Mouse (Mus musculus) frontal cortex, adult (tissue): ENCODE data around the gene Ptch1.
A peak's percentile ranks its signal among the peaks of the same experiment; 100 is the strongest.

ENCODE experiments used
- ATAC-seq: cut with Nextera tagmentation; 2 replicates; pipeline ENCODE4 v1.9.2; 2017; ENCODE audit warnings: mild to moderate bottlenecking, moderate library complexity, mixed read lengths; ENCODE audit not compliant: low TSS enrichment

Gene Ptch1

DNA sequence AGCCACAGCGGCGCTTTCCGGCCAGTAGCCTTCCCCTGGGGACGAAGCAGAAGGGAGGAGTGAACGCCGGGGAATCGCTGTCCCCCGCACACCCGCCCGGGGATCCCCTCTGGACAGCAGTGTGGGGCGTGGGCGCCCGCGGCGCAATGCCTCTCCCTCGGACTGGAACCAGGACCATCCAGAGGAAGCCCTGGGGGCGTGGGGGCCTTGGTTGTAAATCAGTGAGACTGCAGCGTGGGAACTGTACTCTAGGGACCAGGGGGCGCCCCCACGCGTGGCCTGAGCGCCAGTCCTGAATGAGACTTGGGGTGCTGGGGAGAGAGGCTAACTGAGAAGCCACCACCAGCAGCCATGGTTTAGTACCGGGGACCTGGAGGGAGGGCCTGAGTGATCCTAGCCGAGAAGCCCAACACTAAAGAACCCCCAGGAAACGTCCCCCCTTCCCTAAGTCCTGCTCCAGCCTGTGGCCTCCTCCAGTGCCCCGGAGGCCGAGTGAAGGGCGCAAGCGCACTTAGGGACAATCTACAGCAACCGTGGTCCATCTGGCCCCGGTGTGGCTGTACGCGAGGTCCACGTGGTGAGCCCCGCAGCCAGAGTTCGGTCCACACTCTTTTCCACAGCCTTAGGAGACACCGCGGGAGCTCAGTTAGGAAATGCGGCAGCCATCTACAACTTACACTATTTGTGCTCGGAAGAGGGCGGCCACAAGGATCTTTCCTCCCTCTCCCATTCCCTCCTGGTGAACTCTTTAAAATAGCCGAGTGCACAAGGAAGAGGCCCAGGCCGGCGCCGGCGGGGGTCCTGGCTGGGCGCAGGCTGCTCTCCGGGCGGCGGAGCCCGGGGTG is 9.4 kb downstream of the Ptch1 start:
- peak; percentile 5; the same call in 1 of the 2 replicates for ATAC-seq

DNA sequence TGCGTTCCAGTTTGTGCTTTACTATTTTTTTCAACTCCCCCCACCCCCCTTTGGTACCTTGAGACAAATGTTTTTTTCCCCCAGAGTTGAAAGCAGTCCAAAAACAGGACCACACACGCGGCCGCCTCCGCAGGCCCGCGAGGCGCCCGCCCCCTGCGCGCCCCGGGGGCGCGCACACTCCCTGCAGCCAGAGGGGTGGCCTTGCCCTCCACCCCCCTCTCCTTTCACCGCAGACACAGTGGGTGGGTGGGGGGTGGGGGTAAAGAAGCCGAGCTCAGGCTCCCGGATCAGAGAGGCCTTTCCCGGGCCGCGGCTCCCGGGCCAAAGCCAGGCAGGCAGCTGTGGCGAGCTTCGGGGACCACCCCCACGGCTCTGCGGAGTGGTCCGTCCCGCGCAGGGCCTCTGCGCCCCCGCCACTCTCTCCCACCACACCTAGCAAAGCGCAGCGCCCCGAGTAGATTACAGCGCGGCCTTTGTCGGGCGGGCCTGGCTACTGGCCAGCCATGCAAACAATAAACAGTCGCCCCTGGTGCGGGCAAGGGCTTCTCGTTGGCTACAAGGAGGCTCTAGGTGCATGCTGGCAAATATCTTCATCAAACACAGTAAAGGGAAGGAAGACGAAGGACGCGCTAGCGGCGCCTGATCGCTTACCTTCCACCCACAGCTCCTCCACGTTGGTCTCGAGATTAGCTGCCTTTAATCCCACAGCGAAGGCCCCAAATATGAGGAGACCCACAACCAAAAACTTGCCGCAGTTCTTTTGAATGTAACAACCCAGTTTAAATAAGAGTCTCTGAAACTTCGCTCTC is 10.2 kb downstream of the Ptch1 start:
- ATAC-seq, result 0 out of 2 replicates have a peak, but pooled peaks have one; percentile 9

DNA sequence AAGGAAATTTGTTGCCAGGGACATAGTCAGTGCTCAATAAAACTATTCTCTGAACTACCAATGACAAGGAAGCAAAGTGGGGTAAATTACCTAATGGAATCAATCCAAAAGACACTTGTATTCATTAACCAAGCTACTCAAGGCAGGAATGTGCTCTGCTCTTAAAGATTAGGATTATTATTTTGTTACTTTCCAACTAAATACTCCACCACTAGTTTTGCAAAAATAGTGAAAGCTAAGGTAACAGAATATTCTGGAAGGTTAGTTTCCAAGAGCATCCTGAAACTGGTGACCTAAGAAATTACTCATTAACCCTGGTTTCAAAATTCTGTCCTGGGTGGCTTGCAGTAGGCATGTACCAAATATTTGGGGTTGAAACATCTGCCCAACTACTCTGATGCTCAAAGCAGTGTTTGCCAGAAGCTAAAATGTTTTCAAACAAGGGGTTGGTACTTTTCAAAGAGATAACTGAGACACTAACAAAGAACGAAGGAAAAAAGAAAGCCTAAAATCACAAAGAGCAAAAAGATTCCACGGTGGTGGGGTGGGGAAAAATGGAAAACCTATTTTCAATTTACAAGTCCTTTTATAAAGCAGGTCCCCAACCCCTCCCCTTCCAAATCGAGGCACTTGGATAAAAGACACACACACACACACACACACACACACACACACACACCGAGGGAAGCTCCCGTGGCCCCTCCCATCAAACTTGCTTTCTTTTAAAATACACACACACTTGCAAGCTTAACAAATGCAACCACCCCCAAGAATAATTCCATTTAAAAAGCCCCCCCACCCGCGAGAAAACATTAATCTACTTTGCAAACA is 11.0 kb downstream of the Ptch1 start:
- no peak for ATAC-seq

DNA sequence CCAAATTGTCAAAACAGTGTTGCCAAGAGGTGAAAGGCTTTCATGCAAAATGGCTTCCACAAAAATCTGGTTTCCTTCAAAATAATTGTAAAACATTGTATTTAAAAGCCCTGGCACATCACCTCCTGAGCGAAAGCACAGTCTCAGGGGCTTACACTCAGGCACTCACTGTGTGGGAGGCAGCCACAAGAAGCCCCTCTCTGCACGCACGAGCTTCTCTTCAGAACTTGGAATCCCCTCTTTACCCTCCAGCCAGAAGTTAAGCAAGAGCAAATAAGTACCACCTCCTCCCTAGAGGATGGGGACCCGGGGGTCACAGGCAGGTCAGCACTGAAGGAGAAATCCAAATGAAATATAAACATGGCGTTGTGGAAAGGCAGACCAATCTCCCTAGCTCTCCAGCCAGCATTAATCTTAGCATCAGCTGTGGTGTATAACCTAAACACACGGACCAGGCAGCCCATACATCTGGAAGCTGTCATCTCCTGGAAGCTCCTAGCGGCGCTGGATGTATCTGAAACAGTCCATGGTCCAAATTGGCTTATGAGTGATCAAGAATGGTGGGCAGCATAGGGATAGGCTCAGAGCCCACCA is 15.0 kb downstream of the Ptch1 start:
- no peak for ATAC-seq

DNA sequence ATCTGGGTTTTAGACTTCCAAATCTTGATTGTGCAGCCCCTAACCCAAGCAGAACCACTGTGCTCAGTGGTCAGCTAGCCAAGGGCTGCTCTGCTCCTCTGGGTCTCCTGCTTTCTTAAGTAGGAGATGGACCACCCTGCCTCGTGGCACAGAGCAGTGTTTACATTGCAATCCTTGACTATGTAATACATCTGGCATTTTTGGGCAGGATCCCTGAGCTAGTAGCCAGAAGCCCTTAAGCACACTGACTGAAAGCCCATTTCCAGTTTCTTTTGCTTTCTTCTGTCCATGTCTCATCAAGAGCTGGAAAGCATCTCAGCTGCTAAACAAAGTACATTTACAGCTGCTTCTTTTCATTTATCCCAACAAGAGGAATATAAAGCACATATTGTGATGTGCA is 17.0 kb downstream of the Ptch1 start:
- no peak for ATAC-seq

DNA sequence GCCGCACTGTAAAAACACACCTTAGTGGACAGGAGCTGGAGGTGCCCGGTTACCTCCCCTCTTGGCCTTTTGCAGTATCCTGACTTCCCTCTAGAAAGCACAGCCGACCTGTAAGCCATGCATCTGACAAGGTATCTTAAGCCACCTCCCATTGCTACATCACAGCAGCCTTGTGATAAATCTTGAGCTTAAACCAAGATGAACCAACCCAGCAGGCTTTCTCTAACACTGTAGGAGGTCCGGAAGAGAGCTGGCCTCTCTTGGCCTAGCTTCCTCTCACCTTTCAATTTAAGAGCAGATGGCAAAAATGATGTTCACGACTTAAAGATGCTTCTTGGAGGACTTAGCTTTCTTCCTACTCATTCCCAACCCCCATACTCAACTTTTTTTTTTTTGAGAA is 17.5 kb downstream of the Ptch1 start:
- ATAC-seq, result no peak

DNA sequence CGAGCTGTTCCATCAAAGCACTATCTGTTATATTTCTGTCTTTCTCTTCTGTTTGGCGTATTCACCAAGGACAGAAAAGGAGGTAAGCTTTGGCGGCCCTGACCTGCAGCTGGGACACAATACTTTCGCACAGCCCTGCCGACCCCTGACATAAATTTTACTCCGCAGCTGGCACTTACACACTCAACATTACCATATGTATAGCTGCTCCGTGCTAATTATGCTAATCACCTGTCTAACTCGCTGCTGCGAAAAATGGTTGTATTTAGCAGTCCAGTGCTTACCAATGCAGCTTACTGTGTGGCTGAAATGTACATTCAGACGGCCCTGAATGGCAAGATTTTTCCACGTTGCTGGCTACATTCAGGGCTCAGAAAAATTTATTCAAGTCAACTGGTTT is 18.8 kb downstream of the Ptch1 start:
- no peak for ATAC-seq

DNA sequence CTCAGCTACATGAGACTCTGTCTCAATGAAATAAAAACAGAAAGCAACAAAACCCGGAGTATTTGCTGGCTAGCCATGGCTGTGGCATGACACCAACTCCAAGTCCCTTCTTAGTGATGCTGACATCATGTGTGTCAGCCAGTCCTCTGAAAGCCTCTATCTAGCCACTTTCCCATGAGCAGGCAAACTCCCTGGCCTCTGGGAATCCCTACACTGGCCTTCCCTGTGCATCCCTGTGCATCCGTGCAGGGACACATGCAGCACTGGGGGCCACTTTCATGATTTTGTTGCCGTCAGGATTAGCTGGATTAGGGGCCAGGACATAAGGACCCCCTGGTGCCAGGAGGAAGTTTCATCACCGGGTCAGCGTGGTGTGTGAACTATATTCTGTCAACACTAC is 20.0 kb downstream of the Ptch1 start:
- no peak for ATAC-seq

DNA sequence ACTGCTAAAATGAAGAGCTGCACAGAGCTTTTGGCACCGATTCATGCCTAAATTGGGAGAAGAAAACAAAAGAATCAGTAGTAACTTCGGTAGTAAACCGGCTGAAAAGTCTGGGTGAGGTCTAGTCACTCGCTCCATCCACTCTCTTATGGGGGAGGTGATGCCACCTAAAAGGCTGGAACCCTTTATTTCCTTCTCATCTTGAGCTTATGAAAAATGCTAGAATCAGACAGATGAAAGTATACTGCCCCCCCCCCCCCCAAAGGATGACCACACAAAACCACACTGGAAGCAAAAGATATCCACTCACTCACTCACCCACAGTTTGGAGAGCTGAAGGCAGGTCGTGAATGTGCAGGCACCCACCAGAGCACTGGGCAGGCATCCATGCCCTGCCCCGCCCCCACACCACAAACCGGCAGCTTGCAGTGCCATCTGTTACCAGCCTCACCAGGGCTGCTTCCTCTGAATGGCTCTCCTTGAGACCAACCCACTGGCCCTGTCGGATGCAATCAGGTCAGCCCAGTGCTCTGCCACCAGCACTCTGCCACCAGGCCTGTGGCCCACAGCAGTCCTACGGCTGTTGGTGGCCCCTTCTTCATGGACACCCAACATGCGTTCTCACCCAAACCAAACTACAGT is 21.0 kb downstream of the Ptch1 start:
- peak; percentile 86 for ATAC-seq

DNA sequence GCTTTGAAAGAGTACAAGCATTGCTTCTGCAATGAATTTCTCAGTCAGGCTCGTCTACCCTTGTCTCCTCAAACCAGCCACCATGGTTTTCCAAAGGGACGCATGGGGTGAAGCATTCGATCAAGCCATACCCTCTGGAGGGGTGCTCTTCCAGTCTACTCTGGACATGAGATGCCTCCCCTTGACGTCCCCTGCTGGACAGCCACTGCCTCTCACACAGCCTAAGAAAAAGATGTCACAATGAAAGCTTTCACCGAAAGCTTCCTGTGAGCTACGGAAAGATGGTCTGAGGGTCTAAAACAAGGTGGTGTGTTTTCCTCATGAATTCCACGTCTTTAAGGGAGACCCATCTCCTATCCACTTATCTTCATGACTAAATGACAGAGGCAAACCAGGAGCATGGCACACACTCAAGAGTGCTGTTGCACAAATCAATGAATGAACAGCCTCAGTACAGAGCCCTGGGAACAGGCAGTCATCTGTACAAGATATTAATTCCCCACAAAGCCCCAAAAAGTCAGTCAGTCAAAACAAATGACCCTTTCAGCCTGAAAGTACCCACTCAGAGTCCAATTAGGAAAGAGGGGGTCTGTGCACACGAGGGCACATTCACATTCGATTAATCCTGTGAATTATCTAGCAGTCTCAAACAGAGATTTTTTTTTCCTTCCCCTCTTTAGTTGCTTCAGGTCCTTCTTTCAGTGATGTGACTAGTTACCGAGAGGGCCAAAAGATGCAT is 21.7 kb downstream of the Ptch1 start:
- ATAC-seq, result no peak

DNA sequence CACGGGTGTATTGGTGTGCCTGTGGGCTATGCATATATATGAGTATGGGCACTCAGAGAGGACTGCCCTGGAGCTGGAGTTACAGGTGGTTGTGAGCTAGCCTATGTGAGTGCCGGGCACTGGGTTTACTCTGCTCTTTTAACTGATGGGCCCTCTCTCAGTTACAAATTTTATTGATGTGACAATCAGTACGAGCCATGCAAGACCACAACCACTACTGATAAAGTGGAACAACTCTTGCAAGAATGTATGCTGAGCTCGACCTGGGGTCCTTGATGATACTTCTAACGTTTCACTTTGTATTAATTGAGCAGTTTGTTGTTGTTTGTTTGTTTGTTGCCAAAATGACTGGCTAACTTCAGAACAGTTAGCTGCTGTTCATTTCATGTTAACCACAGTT is 23.0 kb downstream of the Ptch1 start:
- ATAC-seq, result no peak

DNA sequence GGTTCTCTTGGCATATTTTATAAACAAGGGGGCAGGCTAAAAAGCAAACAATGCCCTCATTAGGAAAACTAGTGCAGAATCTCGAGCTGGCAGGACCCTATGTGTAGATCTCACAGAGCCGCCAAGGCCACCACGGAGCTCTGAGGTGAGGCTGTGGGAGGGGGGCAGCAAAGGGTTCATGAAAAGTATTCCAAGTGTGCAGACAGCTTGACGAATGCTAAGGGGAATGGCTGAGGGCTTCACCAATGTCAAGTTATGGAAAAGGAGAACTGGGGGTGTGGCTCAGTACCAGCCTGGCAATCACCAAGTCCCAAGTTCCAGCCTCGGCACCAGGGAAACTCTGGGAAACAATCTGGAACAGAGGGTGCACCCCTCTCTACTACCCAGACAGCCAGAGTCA is 24.2 kb downstream of the Ptch1 start:
- ATAC-seq, result no peak

DNA sequence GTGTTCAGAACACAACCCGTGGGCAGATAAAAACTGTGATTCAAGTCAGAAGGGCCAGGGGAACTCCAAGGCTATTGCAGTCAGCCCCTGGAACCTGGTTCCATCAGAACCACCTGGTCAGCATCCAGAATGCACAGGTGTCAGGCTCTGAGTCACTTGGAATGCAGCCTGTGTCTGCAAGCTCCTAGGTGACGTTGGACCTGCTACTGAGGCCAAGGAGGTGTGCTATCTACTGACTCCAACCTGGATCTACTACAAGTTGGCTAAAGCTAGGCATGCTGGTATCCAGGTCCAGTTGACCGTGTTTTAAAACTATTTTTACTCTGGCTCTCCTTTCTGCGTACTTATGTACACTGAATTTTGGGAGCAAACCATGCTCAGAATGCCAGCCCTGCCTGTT is 24.8 kb downstream of the Ptch1 start:
- ATAC-seq, result no peak

DNA sequence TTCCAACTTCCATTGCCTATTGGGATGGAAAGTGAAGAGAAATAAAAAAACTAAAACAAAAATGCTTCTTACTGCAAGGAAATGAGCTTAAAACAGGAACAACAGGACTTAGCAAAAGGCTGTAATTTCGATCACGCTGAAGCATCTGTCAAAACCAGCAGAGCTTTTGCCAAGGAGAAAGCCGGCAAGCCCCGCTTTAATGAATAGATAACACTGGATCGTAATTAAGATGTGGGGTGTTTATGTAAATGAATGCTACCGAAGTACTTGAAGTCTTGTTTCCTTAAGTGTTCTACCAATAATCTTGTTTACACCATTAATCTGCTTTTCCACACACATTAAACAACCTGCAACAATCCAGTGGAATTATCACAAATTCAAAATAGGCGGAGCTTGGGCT is 28.1 kb downstream of the Ptch1 start:
- ATAC-seq, result no peak

DNA sequence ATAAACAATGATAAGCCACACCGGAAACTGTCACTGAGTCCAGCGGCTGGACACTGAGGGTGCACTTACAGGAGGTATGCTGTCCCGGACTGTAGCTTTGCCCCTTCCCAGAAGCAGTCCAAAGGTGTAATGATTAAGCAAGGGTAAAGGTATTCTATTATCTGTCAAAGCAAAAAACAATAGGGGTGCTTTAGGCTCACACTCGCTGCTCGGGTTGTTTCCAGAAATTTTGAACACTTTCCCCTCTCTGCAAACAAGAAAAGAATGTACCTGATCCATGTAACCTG is 28.5 kb downstream of the Ptch1 start:
- no peak for ATAC-seq

DNA sequence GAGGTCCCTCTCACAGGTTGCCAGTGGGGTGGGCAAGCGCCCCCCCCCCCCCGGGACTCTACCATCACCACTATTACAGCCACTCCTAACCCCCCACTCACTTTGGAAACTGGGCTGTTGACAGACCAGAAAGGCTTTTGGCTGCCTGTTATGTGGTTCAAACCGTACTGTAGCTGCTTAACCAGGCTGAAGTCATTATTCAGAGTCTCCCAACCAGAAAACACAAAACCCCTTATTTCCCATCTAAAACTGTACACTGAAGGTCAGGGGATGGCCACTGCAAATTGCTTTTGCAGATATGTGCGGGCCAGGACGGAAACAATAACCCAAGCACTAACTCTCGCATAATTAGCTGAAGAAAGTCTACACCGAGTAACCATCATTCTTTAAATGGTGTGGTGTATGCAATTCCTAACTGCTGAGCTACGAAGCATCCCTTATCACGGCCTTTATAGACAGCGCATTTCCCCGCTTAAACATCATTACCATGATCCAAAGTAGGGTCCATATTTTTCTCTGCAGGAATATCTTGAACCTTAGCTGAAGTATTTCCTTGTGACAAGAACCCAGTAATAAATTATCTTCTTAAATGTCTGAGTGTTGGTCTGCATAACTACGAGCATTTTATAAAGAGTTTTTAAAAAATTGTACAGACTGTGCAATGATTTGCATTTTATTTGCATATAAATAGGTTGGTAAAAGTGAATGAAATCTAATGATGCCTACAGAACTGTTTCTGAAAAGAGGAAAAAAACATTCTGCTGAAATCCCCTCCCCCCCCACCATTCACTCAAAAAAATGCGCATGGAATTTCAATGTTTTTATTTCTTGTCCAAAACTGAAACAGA is 29.1 kb downstream of the Ptch1 start:
- ATAC-seq, result no peak

DNA sequence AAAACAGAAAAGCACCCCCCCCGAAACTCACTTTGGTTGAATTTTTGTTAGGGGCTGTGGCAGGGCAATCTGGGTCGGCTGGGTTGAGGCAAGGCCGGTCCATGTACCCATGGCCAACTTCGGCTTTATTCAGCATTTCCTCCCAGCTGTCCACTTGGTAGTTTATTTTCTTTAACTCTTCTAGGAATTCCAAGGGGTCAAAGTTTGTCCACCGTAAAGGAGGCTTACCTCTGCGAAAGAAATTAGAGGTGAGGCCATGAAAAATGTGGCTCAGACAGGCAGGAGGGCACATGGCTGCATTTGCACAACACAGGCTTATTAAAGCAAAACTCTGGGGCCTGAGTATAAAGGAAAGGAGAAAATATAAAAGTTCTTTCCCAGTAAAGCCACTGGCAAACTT is 29.9 kb downstream of the Ptch1 start:
- no peak for ATAC-seq

DNA sequence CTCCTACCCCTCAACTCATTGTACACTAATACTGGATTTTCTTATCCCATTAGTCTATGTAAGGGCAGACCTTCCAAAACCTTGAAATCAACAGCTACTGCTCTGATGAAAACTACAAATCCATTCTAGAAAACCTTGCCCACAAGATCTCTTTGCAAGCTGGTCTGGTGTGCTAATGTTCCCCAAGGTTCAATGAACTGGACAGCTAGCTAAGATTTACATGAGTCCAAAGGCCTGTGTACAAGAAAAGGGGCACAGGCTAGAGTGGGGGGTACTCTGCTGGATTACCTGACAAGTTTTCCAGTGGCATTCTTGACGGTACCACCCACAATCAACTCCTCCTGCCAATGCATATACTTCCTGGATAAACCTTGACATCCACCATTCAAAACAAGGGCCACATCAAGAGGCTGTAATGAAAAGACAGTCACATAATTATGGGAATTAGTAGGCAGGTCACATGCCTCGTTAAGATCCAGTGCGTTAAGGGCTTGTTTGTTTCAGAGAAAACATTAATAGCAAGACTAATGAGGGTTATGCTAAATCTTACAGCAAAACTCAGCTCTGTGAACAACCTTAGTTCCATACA is 30.5 kb downstream of the Ptch1 start:
- ATAC-seq, result peak; percentile 34; the same call in 1 of the 2 replicates

DNA sequence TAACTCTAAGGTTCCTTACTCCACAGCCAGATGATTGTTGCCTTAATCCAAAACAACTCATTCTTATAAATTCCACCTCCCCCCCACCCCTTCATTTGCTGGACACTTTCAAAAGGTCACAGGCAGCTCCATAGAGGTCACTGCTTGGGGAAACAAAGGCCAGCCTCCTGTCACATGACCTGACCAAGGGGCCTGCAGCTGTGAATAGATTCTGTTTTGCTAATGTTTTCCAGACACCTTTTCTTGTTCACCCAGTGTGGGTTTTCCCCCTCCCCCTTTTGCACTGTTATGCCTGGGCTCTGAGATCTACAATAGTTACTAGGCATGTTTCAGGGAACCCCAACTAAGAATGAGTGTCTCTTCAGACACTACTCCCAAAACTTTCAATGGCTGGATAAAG is 31.9 kb downstream of the Ptch1 start:
- no peak for ATAC-seq

DNA sequence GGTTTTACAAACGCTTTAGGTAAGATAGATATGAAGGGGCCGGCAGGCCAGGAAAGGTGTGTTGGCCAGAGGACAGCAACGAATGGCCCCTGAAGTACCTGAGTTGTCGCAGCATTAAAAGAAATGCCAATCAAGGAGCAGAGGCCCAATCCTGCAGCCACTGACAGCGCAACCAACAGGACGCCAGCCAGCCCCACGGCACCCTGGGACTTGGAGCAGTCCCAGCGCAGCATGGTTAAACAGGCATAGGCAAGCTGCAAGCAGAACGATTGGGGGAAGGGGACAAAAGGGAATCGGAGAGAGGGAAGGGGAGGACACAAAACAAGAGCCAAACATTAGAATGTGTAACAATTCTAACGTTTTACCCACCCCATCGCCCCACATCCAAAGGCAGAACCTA is 32.8 kb downstream of the Ptch1 start:
- ATAC-seq, result no peak
